Mouse (Mus musculus): ENCODE data around the gene Tagln3.

Tagln3 gene

DNA sequence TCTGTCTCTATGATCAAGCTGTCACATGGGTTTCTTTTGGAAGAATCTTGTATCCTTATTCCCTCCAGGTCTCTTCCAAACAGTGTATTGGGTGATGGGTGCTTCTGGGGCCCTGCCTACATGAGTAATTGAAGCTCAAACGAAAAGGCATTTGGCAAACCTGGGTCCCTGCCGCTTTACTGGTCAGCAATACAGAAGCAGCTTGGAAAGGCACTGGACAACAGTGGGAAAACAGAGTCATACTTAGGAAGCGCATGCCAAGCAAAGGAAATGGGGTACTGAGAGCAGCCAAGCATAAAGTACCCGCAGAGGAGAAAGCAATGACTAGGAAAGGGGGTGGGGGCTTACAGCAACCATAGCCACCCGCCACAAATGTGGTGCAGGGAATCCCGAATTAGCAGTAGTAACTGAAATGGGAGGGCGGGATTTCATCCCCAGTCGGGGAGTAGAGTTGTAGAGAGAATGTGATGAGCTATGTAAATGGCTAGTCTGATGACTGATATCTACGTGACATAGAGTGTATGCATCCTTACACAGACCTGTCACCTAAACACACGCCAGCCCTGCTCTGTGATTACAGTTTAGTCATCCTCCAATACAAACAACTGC is 4.3 kb downstream of the Tagln3 start:
- no peak for DNase-seq

DNA sequence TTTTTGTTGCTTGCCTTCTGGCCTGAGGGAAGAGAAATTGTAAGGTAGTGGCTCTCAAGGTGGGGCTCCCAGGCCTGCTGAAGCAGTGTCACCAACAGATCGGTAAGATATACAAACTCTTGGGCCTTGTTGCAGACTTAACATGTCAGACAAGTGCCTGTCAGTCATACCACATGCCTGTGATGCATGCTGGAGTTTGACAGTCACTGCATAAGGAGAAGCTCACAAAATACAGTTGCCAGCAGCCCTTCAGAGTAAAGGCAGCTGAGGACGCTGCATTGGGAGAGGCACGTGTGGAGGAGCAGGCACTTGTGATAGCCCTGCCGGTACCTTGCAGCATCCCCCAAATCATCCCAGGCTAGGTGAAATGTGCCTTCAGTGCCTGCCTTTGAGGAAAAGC is 6.1 kb downstream of the Tagln3 start:
- no peak for DNase-seq

DNA sequence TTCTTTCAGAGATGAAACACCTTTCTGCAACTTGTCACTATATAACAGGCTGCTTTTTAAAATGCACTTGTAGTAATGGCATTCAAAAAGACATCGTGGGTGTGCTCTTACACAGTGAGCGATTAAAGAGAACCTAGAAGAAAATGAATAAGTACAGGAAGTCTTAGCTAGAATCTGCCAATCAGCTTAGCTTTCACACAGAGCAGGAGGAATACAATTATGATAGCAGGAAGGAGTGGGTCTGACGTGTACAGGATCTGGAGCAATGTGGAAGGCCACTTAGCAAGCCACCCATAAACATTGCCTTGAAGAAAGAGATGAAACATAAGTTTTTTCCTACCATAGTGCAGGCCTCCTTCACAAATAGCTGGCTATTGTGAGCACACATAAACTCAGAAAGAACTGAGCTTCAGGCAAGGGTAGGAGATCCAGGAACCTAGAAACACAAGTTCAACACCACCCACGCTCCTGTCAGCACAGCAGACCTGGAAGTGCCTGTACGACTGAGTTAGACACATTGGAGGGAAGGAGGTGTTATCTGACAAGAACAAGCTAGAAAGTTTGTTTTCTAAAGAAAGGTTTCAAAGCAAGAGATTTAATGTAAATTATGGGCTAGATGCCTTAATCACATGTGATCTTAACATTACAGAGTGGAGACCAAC is 9.8 kb downstream of the Tagln3 start:
- DNase-seq = no peak

DNA sequence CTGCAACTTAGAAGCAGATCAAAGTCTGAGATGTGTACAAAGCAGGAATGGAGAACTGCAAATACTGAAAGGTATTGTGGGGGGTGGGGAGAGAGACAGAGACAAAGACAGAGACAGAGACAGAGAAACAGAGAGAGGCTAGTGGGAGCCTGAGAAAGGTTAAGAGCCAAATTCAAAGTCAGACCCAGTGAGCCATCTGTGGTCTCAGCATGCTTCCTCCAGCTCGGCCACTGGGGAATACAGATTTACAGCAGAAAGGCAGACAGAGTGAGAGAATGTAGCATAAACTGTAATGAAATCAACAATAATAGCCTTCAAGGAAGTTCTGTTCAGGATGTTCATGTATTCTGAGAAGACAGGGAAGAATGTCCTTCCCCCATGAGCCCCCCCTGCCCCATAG is 10.5 kb downstream of the Tagln3 start:
- no peak for DNase-seq

DNA sequence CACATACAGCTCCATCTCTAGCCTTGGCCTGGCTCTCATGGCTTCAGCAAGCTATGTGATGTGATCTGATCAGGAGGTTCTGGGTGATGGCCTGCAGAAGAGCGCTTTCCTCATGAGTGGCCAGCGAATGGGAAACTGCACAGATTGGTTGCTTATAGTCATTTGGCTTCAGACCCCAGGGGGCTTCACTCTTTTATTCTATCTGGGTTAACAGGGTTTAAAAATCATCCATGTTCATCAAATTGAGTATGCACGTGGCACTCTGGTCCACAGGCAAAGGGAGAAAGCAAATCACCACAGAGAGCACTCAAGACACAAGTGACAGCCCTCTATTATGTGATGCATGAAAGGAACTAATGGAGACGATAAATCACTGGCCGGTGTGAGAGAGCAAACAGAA is 11.1 kb downstream of the Tagln3 start:
- no peak for DNase-seq

DNA sequence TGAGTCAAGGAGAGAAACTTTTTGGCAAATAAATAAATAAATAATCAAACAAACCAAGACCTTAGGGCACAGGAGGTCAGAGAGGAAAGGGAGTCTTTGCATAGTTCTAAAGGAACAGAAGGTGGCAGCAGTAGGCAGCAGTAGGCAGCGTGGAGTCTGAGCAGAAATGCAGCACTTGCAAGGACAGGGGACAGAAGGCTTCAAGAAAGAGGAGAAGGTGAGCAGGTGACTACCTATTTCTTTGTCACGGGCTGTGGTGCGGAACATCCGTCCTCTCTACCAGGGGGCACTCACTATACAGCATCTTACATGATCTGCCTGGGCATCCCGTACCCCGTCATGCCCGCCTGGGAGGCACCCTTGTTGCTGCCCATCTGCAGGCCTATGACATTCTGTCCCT is 13.1 kb downstream of the Tagln3 start:
- no peak for DNase-seq

DNA sequence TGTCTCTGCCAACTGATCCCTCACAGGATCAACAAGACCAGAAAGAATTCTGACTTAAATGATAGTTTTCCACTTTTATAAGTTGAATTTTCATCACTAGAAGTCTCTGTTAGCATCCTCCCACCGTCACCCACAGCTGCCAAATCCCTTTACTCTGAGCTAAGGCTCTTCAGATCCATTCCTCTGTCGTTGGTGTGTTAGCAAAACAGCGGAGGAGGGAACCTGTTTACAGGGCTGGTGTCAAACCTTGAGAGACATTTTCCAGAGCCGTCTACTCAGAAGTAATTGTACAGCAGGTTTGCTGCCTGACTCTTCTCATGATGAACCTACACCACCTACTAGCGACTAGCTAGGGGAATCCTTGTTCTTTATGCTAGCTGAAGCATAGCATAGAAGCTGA is 25.1 kb downstream of the Tagln3 start:
- no peak for DNase-seq

DNA sequence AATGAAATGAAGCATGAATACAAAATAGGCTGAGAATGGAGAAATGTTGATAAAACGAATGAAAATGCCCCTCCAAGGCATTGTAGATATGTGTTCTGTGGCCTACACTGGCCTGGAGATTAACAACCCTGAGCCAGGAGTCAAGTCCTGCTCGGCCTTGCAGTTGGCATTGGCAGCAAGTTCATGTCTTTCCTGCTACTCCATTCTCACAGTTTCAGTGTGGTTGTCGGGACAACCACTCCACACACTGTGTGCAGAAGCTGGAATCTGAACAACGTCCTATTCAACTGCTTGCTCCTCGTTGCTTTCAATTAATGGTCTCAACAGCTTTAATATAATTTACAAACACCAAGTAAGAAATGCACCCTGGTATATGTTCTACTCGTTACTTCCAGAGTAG is 26.4 kb downstream of the Tagln3 start:
- DNase-seq = no peak

DNA sequence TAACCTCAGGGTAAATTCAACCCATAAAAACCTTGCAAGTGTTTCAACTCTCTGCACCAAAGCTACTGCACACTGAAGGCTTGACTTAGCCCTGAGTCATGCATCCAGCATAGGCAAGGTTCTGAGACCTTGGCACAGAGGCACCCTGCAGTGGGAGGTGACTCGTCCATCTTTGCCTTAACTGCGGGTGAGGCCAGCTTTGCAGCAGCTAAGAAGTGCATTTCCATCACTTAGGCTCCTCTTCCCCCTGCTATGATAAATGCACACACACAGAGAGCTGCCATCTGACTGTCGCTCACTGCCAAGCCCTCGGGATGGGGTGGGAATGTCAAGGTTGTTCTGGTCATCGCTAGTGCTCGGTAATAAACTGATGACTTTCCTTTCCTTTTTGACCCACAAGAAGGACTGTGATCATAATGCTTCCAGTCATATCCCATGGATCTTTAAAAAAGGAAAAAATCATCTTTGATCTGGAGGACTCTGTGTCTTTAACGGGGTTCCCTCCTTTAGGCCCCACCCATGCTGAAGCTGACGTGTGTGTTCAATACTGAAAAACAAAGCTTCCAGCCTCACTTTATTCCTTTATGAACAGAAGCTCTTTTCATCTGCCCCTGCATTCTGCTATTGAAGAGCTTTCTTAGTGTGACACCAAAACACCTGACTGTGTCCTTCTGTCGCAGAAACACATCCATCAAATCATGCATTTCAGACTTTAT is 28.8 kb downstream of the Tagln3 start:
- no peak for DNase-seq

DNA sequence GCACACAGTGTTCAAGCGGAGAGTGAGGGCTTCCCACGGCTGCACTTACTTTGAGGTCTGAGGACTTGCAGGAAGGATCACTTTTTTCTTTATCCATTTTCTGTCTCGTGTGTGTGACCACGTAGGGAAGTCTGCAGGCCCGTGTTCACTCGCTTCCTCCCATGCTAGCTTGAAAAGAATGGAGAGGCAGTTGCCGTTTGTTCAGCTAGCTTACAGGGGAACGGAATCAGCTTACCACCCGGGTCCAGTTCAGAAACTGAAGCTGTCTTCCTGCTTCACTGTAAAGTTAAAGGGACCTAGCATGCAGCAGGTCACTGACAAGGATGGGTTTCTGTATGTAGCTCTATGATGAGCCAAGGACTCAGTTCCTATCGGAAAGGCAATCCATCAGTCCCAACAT is 30.9 kb downstream of the Tagln3 start, which contains the start of gene Tmprss7:
Gene Tmprss7, minus strand, starts transcription at position 101 of the 400 bp plus-strand sequence.
- no peak for DNase-seq

DNA sequence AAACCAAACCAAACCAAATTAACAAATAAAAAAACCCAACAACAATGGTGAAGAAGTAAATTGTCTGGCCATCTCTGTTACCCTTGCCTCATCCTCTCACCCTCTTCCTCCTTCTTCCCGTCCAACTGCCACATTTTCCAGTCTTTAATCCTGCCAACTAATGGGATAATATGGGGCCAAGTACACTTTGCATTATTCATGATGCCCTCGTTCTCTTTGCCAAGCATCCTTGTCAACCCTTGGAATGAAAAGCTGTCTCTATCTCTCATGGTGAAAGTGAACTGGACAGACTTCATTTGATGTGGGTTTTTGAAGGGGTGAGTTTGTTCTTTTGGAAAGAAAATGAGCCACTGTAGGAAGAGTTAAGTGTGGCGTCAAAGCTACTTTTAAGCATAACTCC is 31.6 kb downstream of the Tagln3 start:
- no peak for DNase-seq

DNA sequence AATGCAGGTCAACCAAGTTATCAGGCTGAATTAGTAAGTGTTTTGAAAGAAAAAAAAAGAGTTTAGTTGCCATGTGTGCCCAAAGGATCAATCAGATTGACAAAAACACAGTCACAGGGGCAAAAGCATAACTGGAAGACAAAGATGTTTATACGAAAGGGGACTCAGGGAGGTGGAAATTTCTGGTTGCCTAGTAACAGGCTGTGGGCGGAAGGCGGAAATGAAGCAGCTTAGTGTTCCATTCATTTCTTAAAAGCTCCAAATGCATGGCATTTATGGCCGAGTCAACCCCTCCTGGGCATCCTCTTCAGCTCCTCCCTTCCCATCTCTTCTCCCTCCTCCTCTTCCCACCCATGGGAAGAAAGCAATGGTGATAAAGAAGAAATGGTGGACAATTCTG is 34.2 kb downstream of the Tagln3 start:
- DNase-seq = no peak

DNA sequence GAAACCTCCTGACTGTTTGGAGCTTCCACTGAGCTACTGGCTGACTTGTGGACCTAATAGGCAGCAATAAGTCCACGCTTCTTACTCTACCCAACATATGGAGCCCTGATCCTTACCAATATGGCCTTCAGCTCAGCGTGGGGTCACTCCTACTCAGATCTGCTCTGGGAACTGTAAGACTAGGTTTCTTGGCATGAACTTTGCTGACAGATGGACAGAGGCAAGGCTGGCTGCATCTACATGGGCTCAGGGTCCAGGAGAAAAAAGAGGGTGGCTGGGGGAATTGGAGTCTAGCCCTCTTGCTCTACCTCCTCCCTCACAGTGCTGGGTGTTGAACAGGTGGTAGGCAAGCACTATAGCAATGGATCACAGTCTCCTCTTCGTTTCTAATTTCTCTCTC is 37.6 kb downstream of the Tagln3 start:
- no peak for DNase-seq

DNA sequence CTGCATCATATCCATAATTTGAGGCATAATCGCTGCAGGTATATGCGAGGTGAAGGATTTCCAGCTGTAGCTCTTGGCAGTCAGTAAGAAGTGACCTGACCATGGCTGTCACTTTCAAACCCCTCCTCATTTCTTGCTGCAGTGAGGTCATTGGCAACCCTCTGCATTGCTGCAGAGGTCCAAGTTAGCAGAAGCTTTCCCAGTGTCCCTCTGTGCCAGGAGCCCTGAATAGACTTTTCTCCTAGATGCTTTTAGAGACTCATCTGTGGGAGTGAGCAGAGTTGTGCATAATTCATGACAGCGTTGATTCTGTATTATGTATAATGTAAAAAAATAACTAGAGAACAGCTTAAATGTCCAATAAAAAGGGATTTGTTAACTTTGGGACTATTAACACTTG is 39.1 kb downstream of the Tagln3 start:
- DNase-seq = no peak

DNA sequence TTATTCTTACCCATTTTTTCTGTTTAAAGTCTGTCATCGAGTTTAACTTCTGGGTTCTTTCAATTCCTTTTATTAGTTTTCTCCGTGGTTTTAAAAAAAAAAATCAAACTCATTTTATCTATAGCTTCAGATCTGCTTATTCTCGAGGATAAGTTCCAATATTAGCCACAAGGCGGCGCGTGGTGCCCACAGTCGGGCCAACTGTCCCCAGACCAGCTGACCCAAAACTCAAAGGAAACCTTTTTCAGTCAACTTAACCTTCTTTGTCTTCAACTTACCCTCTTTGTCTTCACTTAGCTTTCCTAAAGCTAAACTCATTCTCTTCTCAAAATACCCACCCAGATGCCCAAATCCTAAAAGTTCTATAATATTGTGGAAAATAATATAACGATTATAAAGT is 39.6 kb downstream of the Tagln3 start:
- DNase-seq = peak; percentile 60

DNA sequence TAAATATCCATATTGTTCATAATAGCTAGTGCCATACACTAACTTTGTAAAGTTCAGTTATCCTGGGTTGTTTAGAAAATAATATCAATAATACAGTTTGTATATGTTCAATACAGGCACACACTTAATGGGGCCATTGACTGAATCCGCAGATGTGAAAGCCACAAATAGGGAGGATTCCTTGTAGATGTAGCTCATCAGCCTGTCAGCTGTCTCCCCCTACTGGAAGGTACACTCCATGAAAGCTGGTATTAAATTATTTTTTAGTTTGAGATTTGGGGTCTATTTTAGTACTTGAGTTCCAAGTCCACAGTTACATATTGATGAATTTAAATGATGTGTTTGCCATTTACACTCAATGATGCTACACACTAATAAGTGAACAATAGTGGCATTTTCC is 47.9 kb downstream of the Tagln3 start:
- DNase-seq = no peak

DNA sequence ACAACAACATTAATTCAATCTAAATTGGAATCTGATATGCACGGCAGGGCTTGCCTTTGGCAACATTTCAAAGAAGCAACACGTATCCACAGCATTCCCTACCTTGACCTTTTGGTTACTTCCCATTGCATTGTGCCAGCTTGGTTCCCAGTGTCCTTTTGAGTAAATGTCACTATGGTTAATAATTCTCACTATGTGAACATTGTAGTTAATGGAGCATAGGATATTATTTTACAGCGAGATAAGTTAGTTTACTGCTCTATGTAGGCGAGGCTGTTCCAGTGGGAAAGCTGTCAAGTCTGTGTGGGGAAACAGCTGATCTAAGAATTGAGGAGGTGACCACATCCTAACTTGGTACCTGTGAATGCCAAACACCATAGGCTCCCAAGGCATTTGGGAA is 54.4 kb downstream of the Tagln3 start:
- no peak for DNase-seq

DNA sequence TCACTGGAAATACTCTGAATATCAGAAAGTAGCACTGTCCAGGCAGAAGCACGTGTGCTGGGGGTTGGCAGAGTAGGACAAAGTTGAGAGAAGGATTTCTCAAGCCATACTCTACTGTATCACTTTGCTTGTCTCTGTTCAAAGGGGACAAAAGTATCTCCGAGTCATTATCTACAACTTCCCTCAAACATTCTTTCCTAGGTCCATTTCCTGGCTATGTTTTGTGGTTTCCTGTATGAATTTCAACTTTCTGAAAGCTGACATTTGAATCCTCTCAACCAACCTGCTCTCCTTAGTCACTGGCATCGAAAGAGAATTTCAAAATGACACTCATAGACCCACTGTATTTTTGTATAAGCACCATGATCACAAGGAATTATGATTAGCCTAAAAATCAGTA is 56.2 kb downstream of the Tagln3 start:
- no peak for DNase-seq

DNA sequence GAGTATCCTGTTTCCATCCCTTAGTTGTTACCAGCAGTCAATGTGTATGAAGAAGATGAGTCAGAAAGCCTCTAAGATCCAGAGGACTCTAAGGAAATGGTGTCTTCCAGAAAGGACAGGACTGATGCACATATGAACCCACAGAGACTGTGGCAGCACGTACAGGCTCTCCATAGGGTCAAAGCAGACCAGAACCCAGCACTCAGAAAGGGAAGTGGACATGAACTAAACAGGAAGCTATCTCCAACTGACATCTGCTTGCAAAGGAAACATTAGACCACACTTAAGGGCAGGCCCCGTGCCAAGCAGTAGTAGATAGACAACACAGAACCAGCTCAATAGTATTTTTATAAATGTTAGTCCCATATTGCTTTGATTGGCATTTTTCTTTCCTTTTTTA is 58.3 kb downstream of the Tagln3 start:
- DNase-seq = peak; percentile 23

DNA sequence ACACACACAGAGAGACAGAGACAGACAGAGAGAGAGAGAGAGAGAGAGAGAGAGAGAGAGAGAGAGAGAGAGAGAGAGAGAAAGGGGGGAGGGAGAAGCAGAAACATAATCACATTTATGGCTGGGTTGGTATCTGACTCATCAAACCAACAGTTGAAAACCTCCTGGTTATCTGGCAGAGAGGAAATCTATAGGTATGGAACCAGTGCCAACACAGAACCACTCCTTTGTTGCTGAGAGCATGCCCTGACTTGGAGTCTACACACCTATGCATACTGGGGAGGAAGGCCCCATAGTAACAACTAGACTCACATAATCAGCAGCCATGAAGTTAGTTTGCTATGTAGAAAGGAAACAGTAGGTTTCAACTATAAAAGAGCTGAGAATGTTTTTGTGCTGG is 62.0 kb downstream of the Tagln3 start:
- DNase-seq = no peak

Data from liver (tissue).